Mouse (Mus musculus) myocyte (in vitro differentiated cells): ENCODE measurements at regions not wholly inside any gene's neighbourhood (a gene's known extent, or its start where the extent isn't known, plus 50 kb on each side); places are given as distances from the start of the nearest gene placed in this dataset.
A peak's percentile ranks its signal among the peaks of the same experiment; 100 is the strongest.

Experiments used
- H3K27me3 ChIP-seq: one replicate; pipeline ENCODE4 v1.6.1; 2011; ENCODE audit not compliant: control insufficient read depth, insufficient read depth, insufficient read length
- H3K36me3 ChIP-seq: one replicate; pipeline ENCODE4 v1.6.1; 2011; ENCODE audit not compliant: control insufficient read depth, insufficient read depth
- H3K4me2 ChIP-seq: one replicate; pipeline ENCODE4 v1.6.1; 2011; ENCODE audit warnings: low read depth, control low read depth
- H3K4me3 ChIP-seq: one replicate; pipeline ENCODE4 v1.5.1; 2011; ENCODE audit warnings: mild to moderate bottlenecking, control low read depth, moderate library complexity
- H3K79me2 ChIP-seq: one replicate; pipeline ENCODE4 v1.6.1; 2011; ENCODE audit not compliant: control insufficient read depth, insufficient read depth
- H3ac ChIP-seq: one replicate; pipeline ENCODE4 v1.6.1; 2011; ENCODE audit not compliant: control insufficient read depth, insufficient read length
- CEBPB ChIP-seq: IDR thresholded peaks from 2 replicates; pipeline ENCODE4 v1.6.1; 2011; ENCODE audit warnings: mild to moderate bottlenecking, moderate library complexity; ENCODE audit not compliant: poor library complexity, insufficient read depth, severe bottlenecking
- E2F4 ChIP-seq: IDR thresholded peaks from one replicate; pipeline ENCODE4 v1.6.1; 2011; ENCODE audit warnings: mild to moderate bottlenecking, control low read depth, moderate library complexity; ENCODE audit not compliant: insufficient read depth
- MAX ChIP-seq: IDR thresholded peaks from one replicate; pipeline ENCODE4 v1.6.1; 2011; ENCODE audit warnings: low read depth, mild to moderate bottlenecking, control low read depth
- MYOD1 ChIP-seq, 3 experiments: IDR thresholded peaks; one replicate each; pipeline ENCODE4 v1.6.1; 2011; ENCODE audit warnings: control low read depth in 2 of 3, low read depth in 2 of 3, mild to moderate bottlenecking in 2 of 3, moderate library complexity in 1 of 3; ENCODE audit not compliant: insufficient read length in 2 of 3, control insufficient read depth in 1 of 3
- MYOG ChIP-seq, 3 experiments: IDR thresholded peaks; one replicate each; pipeline ENCODE4 v1.6.1; 2011; ENCODE audit warnings: control low read depth in 2 of 3, low read depth in 2 of 3, mild to moderate bottlenecking in 2 of 3; ENCODE audit not compliant: insufficient read length in 2 of 3, control insufficient read depth in 1 of 3, insufficient read depth in 1 of 3
- POLR2A ChIP-seq: IDR thresholded peaks from one replicate; pipeline ENCODE4 v1.6.1; 2011; ENCODE audit warnings: low read depth, mild to moderate bottlenecking, control low read depth, moderate library complexity; ENCODE audit not compliant: insufficient read length
- POLR2AphosphoS2 ChIP-seq: IDR thresholded peaks from one replicate; pipeline ENCODE4 v1.6.1; 2011; ENCODE audit warnings: low read depth, control low read depth; ENCODE audit not compliant: insufficient read length
- REST ChIP-seq: IDR thresholded peaks from one replicate; pipeline ENCODE4 v1.6.1; 2011; ENCODE audit warnings: mild to moderate bottlenecking, control low read depth, moderate library complexity; ENCODE audit not compliant: insufficient read depth, insufficient read length
- SRF ChIP-seq: IDR thresholded peaks from one replicate; pipeline ENCODE4 v1.6.1; 2011; ENCODE audit warnings: low read depth; ENCODE audit not compliant: control insufficient read depth, insufficient read length
- TCF12 ChIP-seq: IDR thresholded peaks from one replicate; pipeline ENCODE4 v1.6.1; 2011; ENCODE audit warnings: mild to moderate bottlenecking, control low read depth; ENCODE audit not compliant: poor library complexity, insufficient read depth, severe bottlenecking
- TCF3 ChIP-seq: IDR thresholded peaks from one replicate; pipeline ENCODE4 v1.6.1; 2011; ENCODE audit warnings: low read depth, control low read depth; ENCODE audit not compliant: insufficient read length
- USF1 ChIP-seq: IDR thresholded peaks from one replicate; pipeline ENCODE4 v1.6.1; 2011; ENCODE audit warnings: low read depth, mild to moderate bottlenecking, control low read depth, moderate library complexity

GRCm38 (mm10) chr13:69251130-69251561 is 251.8 kb upstream of the Adcy2 start:
- Histone ChIP-seq H3K27me3 (no peaks in the 10 kb centered on the region), H3ac (no peak overlapping the region), H3K4me3 (no peak overlapping the region), H3K79me2 (no peaks in the 10 kb centered on the region), H3K4me2 (no peak overlapping the region), H3K36me3 (no peaks in the 10 kb centered on the region)
- TF ChIP-seq MYOD1 (IDR thresholded peaks at IDR 0.05; ENCODE audit: control insufficient read depth in 1 of 3, insufficient read length in 2 of 3, low read depth in 2 of 3) (no peak), POLR2AphosphoS2 (no peak), POLR2A (no peak), REST (no peak), SRF (no peak), E2F4 (no peak), MYOG (IDR thresholded peaks at IDR 0.05; ENCODE audit: control insufficient read depth in 1 of 3, insufficient read depth in 1 of 3, insufficient read length in 2 of 3, low read depth in 2 of 3) (no peak), TCF12 (no peak), USF1 (no peak), MAX (no peak), TCF3 (no peak), CEBPB (no peak)

GRCm38 (mm10) chr13:69252335-69252734 is 253.0 kb upstream of the Adcy2 start:
- no peaks in the 10 kb centered on the region for H3K79me2 ChIP-seq
- H3K4me2 ChIP-seq: no peak overlapping the region
- TF ChIP-seq E2F4: no peak
- no peak for TF ChIP-seq MYOD1 (IDR thresholded peaks at IDR 0.05; ENCODE audit: control insufficient read depth in 1 of 3, insufficient read length in 2 of 3, low read depth in 2 of 3)
- TF ChIP-seq USF1: no peak
- TF ChIP-seq CEBPB: no peak
- TF ChIP-seq MYOG (IDR thresholded peaks at IDR 0.05; ENCODE audit: control insufficient read depth in 1 of 3, insufficient read depth in 1 of 3, insufficient read length in 2 of 3, low read depth in 2 of 3): no peak
- H3K36me3 ChIP-seq: no peaks in the 10 kb centered on the region
- no peaks in the 10 kb centered on the region for H3K27me3 ChIP-seq
- no peak overlapping the region for H3ac ChIP-seq
- H3K4me3 ChIP-seq: no peak overlapping the region

GRCm38 (mm10) chr13:69260485-69260884 is 261.1 kb upstream of the Adcy2 start:
- Histone ChIP-seq H3K79me2 (no peaks in the 10 kb centered on the region), H3K27me3 (no peaks in the 10 kb centered on the region), H3K4me3 (no peak overlapping the region), H3K36me3 (no peaks in the 10 kb centered on the region), H3ac (no peak overlapping the region), H3K4me2 (no peak overlapping the region)
- TF ChIP-seq E2F4 (no peak), POLR2A (no peak), REST (no peak), CEBPB (no peak), TCF3 (no peak), MYOD1 (IDR thresholded peaks at IDR 0.05; ENCODE audit: control insufficient read depth in 1 of 3, insufficient read length in 2 of 3, low read depth in 2 of 3) (no peak), SRF (no peak), MAX (no peak), TCF12 (no peak), POLR2AphosphoS2 (no peak), USF1 (no peak), MYOG (IDR thresholded peaks at IDR 0.05; ENCODE audit: control insufficient read depth in 1 of 3, insufficient read depth in 1 of 3, insufficient read length in 2 of 3, low read depth in 2 of 3) (no peak)

- TF ChIP-seq USF1 (no peak), CEBPB (no peak), TCF12 (no peak), MYOD1 (IDR thresholded peaks at IDR 0.05; ENCODE audit: control insufficient read depth in 1 of 3, insufficient read length in 2 of 3, low read depth in 2 of 3) (no peak), MYOG (IDR thresholded peaks at IDR 0.05; ENCODE audit: control insufficient read depth in 1 of 3, insufficient read depth in 1 of 3, insufficient read length in 2 of 3, low read depth in 2 of 3) (no peak), E2F4 (no peak), TCF3 (no peak), POLR2A (no peak)
- no peaks in the 10 kb centered on the region for H3K79me2 ChIP-seq
- no peak overlapping the region for H3ac ChIP-seq
- no peaks in the 10 kb centered on the region for H3K36me3 ChIP-seq
- H3K4me3 ChIP-seq: no peak overlapping the region
- no peaks in the 10 kb centered on the region for H3K27me3 ChIP-seq
- H3K4me2 ChIP-seq: no peak overlapping the region
Observed at GRCm38 (mm10) chr13:69260972-69261371, 261.6 kb upstream of the Adcy2 start.

- no peak overlapping the region for H3ac ChIP-seq
- TF ChIP-seq E2F4 (no peak), USF1 (no peak), CEBPB (no peak), MYOG (IDR thresholded peaks at IDR 0.05; ENCODE audit: control insufficient read depth in 1 of 3, insufficient read depth in 1 of 3, insufficient read length in 2 of 3, low read depth in 2 of 3) (no peak), MYOD1 (IDR thresholded peaks at IDR 0.05; ENCODE audit: control insufficient read depth in 1 of 3, insufficient read length in 2 of 3, low read depth in 2 of 3) (peak in 2 of 3 experiments; percentile 36 to 64)
- H3K36me3 ChIP-seq: no peaks in the 10 kb centered on the region
- H3K79me2 ChIP-seq: no peaks in the 10 kb centered on the region
- no peak overlapping the region for H3K4me3 ChIP-seq
- H3K27me3 ChIP-seq: no peaks in the 10 kb centered on the region
- no peak overlapping the region for H3K4me2 ChIP-seq
Observed at GRCm38 (mm10) chr13:69263722-69264121, 264.4 kb upstream of the Adcy2 start.
